ENCODE assay signal across 27 mouse cellular contexts in the genomic region with DNA sequence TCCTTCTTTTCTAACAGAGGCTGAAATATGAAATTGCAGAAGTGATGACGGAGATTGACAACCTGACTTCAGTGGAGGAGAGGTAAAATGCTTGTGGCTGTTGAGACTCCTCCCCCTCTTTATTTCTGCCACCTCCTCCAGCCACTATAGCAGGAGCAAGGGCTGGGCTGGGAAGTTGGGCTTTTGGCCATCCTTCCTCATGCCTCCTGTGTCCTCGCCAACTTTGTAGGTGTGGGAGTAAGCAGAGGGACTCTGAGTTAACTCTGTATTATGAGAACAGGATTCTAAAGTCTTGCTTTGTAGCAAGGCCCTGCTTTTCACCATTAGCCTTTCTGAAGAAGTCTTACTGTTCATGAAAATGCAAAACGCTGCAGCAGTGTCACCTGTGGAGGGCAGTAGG.
"Had no signal": no experiment of that assay in that cellular context is flagged by ENCODE, and none has a peak within 500 bp of the region (broad histone marks: within the 10 kb centered on the region; RNA-seq: fewer than 3 reads in every experiment).

No protein-coding gene starts in this region.

- ATAC-seq: forebrain, postnatal 0 days; hindbrain, embryonic 16.5 days; inflammation-experienced regulatory T-cells, adult 6 months; intestine, embryonic 15.5 days; intestine, postnatal 0 days had no signal

- H3K27ac ChIP-seq: heart, embryonic 10.5 days; hindbrain, embryonic 10.5 days; hindbrain, embryonic 12.5 days; hindbrain, embryonic 14.5 days; intestine, embryonic 15.5 days; limb, embryonic 13.5 days; limb, embryonic 15.5 days; liver, embryonic 13.5 days had no signal

- H3K4me2 ChIP-seq: heart, embryonic 12.5 days; hindbrain, embryonic 12.5 days; hindbrain, embryonic 14.5 days; intestine, embryonic 15.5 days; limb, embryonic 13.5 days; limb, embryonic 15.5 days; liver, embryonic 13.5 days had no signal

- H3K27me3 ChIP-seq: heart, embryonic 12.5 days; hindbrain, embryonic 12.5 days; intestine, embryonic 15.5 days; limb, embryonic 13.5 days; limb, embryonic 15.5 days; liver, embryonic 13.5 days had no signal

- H3K4me3 ChIP-seq: heart, embryonic 10.5 days; heart, embryonic 12.5 days; hindbrain, embryonic 10.5 days; hindbrain, embryonic 12.5 days; intestine, embryonic 15.5 days; left cerebral cortex, adult 2 months; limb, embryonic 13.5 days; limb, embryonic 15.5 days; liver, embryonic 13.5 days had no signal

- DNase-seq: forebrain, postnatal 0 days; gastrocnemius, postnatal 14 days; gastrocnemius, postnatal 36 days; heart, adult 18-20 months; heart, postnatal 10 days; heart, postnatal 4 days; kidney, adult 18-20 months; kidney, adult 8-10 months; kidney, postnatal 10 days; kidney, postnatal 25 days; kidney, postnatal 4 days; layer of hippocampus, adult 9-11 months; layer of hippocampus, postnatal 36 days; left cerebral cortex, postnatal 4 days; liver, embryonic 13.5 days had no signal

- H3K9ac ChIP-seq: forebrain, postnatal 0 days; heart, embryonic 12.5 days; hindbrain, embryonic 12.5 days; hindbrain, embryonic 14.5 days; intestine, embryonic 15.5 days; limb, embryonic 13.5 days; limb, embryonic 15.5 days; liver, embryonic 13.5 days had no signal

- H3K9me3 ChIP-seq: heart, embryonic 10.5 days; heart, embryonic 12.5 days; hindbrain, embryonic 10.5 days; hindbrain, embryonic 12.5 days; intestine, embryonic 15.5 days; limb, embryonic 13.5 days; limb, embryonic 15.5 days; liver, embryonic 13.5 days had no signal
